Mouse (Mus musculus) thymus, postnatal 0 days (tissue): ENCODE results near the gene Gm21970. TPM values are rescaled to one million over a fixed set of nuclear protein-coding genes. Genes with fewer than 3 reads are reported as not detected.
A peak's percentile ranks its signal among the peaks of the same experiment; 100 is the strongest.

Experiments used
- DNase-seq: peaks from one replicate; pipeline ENCODE4 v3.0.0-alpha.2; 2015; ENCODE audit warnings: low spot score
- polyA plus RNA-seq: library from polyadenylated mRNA; unstranded; fragments of >200 nt; fragmentation: Nextera tagmentation; extraction: Ambion mirVana; gene quantifications from 2 replicates; pipeline ENCODE4 v1.2.1, GENCODE M21; 2015

Gm21970 gene
- polyA plus RNA-seq, result not detected in 2 replicates

- DNase-seq, result no peak
Observed at GRCm38 (mm10) chr16:91391421-91391820, at the start of gene Gm21970. TSS of gene Gm21970 (plus strand) at chr16:91391721.

- no peak for DNase-seq
Observed at GRCm38 (mm10) chr16:91346491-91346890, 45.0 kb upstream of the Gm21970 start.

DNA sequence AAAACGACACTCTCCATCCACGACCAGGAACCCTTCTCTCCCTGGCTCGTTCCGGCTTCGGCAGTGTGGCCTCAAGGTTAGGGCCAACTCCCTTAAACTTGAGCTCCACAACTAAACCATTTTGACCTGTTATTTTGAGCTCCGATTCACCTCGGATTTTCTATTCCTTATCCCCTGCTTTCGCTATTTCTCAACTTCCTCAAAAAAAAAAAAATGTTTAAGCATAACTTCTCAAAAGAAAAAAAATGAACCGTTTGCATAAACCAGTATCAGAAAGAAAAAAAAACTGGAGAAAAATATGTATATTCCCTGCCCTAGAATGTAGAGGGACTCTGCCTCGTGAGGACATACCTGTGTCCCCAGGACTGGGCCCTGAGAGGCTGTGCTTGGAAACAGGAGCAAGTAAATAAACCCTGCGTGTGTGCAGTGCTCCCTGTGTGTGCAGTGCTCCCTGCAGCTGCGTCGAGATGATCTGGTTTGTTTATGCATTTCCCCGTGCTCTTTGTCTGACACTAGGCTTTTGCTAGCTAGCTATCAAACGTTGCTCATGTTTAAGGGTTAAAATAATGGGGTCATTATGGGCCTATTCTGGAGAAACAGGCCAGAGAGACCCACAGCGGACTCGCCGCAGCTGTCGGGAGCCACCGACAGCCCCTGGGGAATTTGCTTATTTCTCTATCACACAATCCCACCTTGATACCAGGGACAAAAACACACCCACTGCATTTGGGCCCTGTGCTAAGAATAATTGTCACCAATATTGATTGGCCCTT lies 43.8 kb upstream of the Gm21970 start:
- no peak for DNase-seq

DNA sequence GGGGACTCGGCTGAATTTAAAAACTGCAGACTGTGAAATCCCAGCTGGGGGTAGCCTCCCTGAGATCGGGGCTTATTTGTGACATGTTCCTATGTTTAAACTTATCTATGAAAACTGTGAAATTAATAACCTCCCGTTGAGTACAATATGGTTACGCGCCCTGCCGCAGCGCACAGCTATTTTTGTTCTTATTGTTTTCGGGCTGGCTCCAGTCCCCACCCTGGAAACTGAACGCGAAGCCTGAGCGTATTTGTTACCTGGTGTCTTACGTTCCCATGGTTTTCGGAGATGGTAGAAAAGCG lies 43.3 kb upstream of the Gm21970 start:
- no peak for DNase-seq

GRCm38 (mm10) chr16:91348588-91349330 lies 42.8 kb upstream of the Gm21970 start:
- DNase-seq, result no peak

GRCm38 (mm10) chr16:91352084-91352562 lies 39.4 kb upstream of the Gm21970 start:
- peak; percentile 81 for DNase-seq

- no peak for DNase-seq
Observed at GRCm38 (mm10) chr16:91352749-91353148, 38.8 kb upstream of the Gm21970 start.

DNA sequence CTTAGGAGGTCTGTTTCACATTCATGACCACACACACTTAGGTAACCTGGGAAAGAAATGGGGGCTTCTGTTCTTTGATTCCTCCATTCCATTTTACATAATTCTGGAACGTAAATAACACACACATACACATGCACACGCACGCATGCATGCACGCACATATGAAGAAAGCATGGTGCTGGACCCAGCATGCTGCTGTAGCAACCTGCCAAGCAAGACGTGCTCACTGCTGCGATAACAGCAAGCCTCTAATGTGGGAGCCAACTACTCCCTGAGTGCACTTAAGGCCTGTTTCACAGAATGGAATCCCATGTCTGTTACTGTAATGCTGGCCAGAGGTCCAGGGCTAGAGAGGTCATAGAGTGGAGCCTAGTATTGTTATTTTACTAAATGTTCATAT lies 38.3 kb upstream of the Gm21970 start:
- no peak for DNase-seq

DNA sequence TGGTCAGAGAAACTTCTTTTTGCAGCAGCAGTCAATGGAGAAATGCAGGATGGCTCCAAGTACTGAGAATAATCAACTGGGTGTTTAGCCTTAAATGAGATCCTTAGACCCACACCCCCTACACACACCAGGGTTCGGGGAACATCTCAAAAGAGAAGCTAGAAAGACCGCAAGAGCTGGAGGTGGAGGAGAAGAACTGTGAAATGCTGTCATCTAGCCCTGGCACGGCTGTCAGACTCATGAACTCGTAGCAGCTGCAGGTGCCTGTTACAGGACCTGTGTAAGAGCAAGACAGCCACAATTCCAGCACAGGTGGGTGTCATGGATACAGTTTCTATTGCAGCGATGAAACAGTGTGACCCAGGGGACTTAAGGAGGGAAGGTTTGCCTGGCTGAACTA lies 37.9 kb upstream of the Gm21970 start:
- DNase-seq, result no peak

- no peak for DNase-seq
Observed at GRCm38 (mm10) chr16:91354599-91354998, 36.9 kb upstream of the Gm21970 start.

DNA sequence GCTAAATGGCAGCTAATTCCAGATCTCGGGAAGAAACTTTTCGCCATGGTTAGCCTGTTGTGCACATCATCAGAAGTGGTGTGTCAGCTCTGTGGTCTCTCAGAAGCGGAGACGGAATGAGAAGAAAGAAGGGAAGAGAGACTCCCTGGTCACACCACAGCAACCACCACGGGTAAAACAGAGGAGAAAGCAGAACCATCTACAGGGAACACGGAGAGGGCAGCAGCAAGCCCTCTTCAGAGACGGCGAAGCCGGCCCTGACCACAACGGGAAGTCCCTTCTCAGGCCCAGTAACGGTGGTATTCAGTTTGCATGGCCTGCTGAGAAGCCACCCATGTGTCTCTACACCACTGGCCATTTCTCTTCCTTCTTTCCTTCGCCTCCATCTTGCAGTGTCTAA lies 36.4 kb upstream of the Gm21970 start:
- DNase-seq, result no peak

DNA sequence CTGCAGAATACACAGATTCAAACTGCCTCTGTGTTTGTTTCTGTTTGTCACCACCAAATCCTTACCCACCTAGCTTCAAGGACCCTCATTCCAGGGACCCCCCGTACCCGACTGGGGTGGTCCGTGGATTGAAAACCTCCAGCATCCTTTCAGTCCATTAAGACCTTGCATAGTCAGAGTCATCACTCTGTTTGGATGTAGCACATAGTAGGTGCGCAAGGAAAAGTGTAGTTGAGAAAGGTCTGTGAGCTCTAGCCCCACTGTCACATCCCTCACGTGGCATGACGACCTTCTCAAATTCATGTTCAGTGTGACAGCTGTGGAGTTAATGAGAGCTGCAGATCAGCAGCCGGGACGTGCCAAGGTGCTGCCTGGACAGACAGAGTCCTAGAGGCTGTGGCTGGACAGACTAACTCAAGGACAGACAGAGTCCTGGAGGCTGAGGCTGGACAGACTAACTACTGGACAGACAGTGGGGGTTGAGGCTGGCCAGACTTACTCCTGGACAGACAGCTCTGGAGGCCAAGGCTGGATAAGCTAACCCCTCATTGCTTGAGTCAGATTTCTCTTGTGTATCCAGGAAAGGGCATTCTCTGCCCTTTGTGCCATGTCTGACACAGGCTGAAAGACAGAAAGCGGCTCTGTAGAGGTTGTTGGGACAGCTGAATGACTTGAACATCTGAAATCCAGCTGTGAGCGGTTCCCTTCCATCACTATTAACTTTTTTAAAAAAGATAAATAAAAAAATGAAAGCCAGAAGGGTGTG lies 34.6 kb upstream of the Gm21970 start:
- DNase-seq, result no peak

DNA sequence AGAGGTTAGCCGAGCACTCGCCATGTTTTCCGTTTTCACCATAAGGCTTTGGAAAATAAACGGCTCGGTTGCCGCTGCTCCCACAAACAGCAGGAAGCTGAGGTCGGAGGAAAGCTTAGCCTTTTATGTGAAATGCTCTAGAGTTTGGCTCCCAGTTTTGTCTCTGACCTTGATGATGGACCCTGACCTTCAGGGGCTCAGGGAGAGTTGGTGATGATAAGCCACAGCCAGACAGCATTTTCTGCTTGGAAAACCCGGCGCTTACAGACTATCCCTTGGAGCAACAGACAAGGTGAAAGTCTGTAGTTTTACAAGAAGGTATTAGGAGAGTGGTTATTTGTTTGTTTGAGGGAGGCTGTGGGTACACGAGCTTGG lies 34.0 kb upstream of the Gm21970 start:
- no peak for DNase-seq

- peak; percentile 87 for DNase-seq
Observed at GRCm38 (mm10) chr16:91358555-91358954, 33.0 kb upstream of the Gm21970 start.

DNA sequence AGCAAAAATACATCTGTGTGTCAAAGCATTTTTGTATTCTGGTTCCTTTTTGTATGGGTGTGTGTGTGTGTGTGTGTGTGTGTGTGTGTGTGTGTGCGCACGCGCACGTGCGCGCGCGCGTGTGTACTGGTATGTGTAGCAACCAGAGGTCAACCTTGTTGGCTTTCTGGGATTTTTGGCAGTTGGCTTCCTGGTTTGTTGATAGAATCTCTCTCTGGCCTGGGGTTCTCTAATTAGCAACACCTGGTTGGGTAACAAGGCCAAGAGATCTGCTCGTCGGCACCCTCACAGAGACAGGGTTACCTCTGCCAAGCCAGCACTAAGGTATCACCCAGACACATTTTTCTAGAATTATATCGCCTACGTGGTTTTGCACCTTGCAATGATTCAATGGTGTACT lies 32.0 kb upstream of the Gm21970 start:
- no peak for DNase-seq

GRCm38 (mm10) chr16:91360162-91360561 lies 31.4 kb upstream of the Gm21970 start:
- no peak for DNase-seq

GRCm38 (mm10) chr16:91362006-91362405 lies 29.5 kb upstream of the Gm21970 start:
- DNase-seq, result no peak

DNA sequence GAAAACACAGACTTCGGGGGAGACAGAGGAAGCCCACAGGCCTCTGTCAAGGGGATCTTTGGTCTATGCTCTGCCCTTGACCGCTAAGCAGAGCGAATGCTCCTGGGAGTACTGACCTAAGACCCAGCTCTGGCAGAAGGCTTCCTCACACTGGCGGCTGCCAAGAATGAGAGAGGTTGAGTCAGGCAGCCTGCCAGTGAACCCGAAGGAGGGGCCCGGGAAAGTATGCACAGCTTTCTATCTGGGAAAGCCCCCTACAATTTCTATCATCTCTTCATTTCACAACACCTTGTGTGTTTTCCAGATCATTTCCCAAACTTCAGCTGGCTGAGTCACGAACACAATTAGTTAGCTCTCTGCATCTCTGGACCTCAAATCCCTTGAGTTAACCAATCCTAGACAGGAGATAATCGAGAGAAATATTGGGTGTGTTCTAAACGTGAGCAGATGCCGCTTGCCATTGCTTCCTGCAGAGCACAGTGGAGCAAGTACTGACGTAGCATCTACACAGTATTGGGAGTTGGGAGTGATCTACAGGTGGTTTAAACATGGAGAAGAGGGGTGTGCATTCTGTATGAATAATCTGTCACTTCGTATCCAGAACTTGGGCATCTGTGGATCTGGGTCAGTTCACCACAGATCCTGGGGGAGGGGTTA lies 28.8 kb upstream of the Gm21970 start:
- no peak for DNase-seq

GRCm38 (mm10) chr16:91363483-91363882 lies 28.0 kb upstream of the Gm21970 start:
- no peak for DNase-seq

DNA sequence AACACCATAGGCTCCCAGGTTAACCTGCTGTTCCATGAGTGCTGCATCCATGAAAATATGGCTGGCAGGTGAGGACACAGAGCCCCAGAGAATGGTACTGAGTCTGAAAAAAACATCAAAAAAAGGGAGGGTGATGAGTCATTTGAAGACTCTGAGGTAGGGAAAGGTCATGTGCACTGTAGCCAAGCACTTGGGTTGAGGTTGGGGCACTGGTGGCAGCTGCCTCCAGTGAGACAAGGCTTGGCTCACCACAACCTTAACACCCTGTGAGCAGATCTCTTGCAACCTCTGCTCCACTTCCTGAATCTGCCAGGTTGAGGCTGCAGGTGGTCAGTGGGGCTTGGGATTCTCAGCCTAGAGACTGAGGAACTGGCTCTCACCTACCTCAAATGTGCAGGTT lies 25.0 kb upstream of the Gm21970 start:
- DNase-seq, result peak; percentile 77

DNA sequence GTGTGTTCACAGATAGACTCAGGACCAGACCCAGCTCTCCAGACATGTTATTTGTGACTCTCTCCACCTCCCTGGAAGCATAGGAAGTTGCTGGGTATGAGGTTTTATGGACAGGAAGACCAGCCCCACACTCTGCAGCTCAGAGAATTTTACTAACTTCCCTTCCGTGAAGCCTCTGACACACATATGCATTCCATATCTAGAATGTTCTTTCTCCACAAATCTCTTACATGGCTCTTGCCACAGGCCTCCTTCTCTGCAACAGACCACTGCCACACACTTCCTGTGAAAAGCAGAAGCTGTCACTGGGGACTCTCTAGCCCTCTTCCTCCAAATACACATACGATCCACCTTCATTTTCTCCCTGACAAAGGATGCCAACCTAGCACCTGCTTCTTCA lies 24.5 kb upstream of the Gm21970 start:
- DNase-seq, result no peak
